Mouse (Mus musculus): ENCODE measurements around the gene Ube2k. TPM values are rescaled to one million over a fixed set of nuclear protein-coding genes. Genes with fewer than 3 reads are reported as not detected.

Ube2k gene
- polyA plus RNA-seq, 1 experiment = 105 TPM

GRCm38 (mm10) chr5:65586291-65586690, 49.3 kb downstream of the Ube2k start:
- no peak for DNase-seq (ENCODE audit: low read depth)
- TF ChIP-seq POLR2A (IDR thresholded peaks at IDR 0.05; ENCODE audit: borderline replicate concordance, extremely low read depth, insufficient read depth, insufficient read length, poor library complexity, severe bottlenecking) (no peak), CTCF (IDR thresholded peaks at IDR 0.05; ENCODE audit: borderline replicate concordance, extremely low read depth, insufficient read depth, insufficient read length) (no peak)

- TF ChIP-seq CTCF (IDR thresholded peaks at IDR 0.05; ENCODE audit: borderline replicate concordance, extremely low read depth, insufficient read depth, insufficient read length) (no peak), POLR2A (IDR thresholded peaks at IDR 0.05; ENCODE audit: borderline replicate concordance, extremely low read depth, insufficient read depth, insufficient read length, poor library complexity, severe bottlenecking) (no peak)
- no peak for DNase-seq (ENCODE audit: low read depth)
Observed at GRCm38 (mm10) chr5:65590199-65590598, 53.2 kb downstream of the Ube2k start.

- TF ChIP-seq POLR2A (IDR thresholded peaks at IDR 0.05; ENCODE audit: borderline replicate concordance, extremely low read depth, insufficient read depth, insufficient read length, poor library complexity, severe bottlenecking) = no peak
- TF ChIP-seq CTCF (IDR thresholded peaks at IDR 0.05; ENCODE audit: borderline replicate concordance, extremely low read depth, insufficient read depth, insufficient read length) = no peak
- no peak for DNase-seq (ENCODE audit: low read depth)
Observed at GRCm38 (mm10) chr5:65592421-65592820, 55.4 kb downstream of the Ube2k start.

DNA sequence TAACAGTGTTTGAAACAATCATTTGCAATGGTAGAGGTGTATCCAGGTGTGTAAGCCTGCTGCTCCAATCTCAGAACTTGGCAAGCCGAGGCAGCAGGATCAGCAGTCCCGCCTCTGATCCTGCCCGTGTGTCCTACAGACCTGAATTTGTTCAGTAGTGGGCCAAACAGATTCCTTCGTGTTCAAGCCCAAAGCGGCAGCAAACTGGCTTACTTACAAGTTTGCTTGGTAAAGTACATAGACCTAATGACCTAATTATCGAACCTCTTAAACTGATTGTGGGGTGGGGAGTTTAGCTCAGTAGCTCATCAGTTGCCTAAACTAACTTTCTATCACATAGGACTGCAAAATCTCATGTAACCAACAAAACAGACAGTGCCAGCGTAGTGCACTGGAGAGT, 62.6 kb downstream of the Ube2k start:
- TF ChIP-seq CTCF (IDR thresholded peaks at IDR 0.05; ENCODE audit: borderline replicate concordance, extremely low read depth, insufficient read depth, insufficient read length) (no peak), POLR2A (IDR thresholded peaks at IDR 0.05; ENCODE audit: borderline replicate concordance, extremely low read depth, insufficient read depth, insufficient read length, poor library complexity, severe bottlenecking) (no peak)
- DNase-seq (ENCODE audit: low read depth) = no peak

DNA sequence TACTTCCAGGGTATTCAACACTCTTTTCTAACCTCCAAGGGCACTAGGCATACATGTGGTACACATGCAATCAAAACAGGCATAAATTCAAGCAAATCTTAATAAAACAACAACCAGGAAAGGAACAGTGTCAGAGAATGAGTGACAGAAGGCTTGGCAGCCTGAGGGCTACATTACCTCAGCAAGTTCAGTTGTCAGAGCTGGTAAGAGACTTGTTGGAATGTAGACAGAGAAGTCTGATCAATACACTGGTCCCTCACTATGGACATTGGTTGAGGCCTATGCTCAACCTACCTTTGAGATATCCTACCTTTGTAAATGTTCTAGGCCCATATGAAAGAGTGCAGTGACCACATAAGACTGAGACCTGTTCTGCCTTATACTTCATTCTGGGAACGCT, 69.8 kb downstream of the Ube2k start:
- TF ChIP-seq CTCF (IDR thresholded peaks at IDR 0.05; ENCODE audit: borderline replicate concordance, extremely low read depth, insufficient read depth, insufficient read length) = no peak
- no peak for TF ChIP-seq POLR2A (IDR thresholded peaks at IDR 0.05; ENCODE audit: borderline replicate concordance, extremely low read depth, insufficient read depth, insufficient read length, poor library complexity, severe bottlenecking)
- DNase-seq (ENCODE audit: low read depth) = no peak

DNA sequence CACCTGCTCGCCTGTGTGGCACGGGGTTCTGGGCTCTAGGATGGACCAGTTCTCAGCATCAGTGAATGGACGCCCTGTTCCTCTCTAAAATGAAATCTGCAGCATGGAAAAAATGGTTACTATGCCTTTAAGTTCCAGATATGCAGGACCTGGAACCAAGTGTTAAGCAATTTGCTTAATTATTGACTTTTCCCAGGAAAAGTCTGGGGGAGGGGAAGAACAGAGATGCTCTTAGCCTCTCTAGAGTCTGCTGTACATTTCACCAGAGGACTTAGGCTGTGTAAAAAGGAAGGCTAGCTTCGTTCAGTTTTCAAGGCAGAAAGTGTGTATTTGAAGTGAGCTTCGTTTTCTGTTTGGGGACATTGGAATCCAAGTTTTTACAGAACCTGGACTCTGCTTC, 72.7 kb downstream of the Ube2k start:
- no peak for DNase-seq (ENCODE audit: low read depth)
- TF ChIP-seq POLR2A (IDR thresholded peaks at IDR 0.05; ENCODE audit: borderline replicate concordance, extremely low read depth, insufficient read depth, insufficient read length, poor library complexity, severe bottlenecking) (no peak), CTCF (IDR thresholded peaks at IDR 0.05; ENCODE audit: borderline replicate concordance, extremely low read depth, insufficient read depth, insufficient read length) (no peak)

- DNase-seq (ENCODE audit: low read depth) = no peak
- no peak for TF ChIP-seq CTCF (IDR thresholded peaks at IDR 0.05; ENCODE audit: borderline replicate concordance, extremely low read depth, insufficient read depth, insufficient read length)
- TF ChIP-seq POLR2A (IDR thresholded peaks at IDR 0.05; ENCODE audit: borderline replicate concordance, extremely low read depth, insufficient read depth, insufficient read length, poor library complexity, severe bottlenecking) = no peak
Observed at GRCm38 (mm10) chr5:65610541-65610940, 73.5 kb downstream of the Ube2k start.

DNA sequence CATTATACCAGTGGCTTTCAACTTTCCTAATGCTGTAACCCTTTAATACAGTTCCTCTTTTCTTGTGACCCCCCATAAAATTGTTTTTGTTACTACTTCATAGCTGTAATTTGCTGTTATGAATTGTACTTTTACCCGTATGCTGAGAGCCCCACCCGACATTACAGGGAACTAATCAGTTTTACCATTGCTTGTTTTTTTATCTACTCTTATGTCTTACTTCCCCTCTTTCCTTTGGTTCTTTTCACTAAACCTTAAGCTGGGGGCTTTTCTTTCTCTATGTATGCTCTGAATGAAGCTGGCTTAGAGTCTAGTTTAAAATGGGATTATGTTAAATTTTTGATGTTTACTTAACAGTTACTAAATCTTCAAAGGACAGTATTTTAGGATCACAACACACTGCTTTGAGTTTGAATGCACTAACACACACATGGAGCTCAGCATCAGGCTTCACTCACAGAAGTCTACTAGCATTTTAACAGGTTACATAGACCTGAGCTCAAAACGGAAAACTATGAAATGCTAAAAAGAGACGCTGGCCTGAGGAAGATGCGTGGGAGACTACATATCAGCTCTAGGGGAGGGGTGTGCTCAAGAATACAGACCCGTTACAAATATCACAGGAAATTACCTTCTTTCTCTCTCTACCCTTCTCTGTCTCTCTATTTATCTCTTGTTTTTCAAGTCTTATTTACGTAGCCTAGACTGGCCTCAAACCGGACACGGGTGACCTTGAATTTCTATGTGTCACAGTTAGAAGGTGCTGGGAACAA, 76.3 kb downstream of the Ube2k start:
- no peak for TF ChIP-seq POLR2A (IDR thresholded peaks at IDR 0.05; ENCODE audit: borderline replicate concordance, extremely low read depth, insufficient read depth, insufficient read length, poor library complexity, severe bottlenecking)
- TF ChIP-seq CTCF (IDR thresholded peaks at IDR 0.05; ENCODE audit: borderline replicate concordance, extremely low read depth, insufficient read depth, insufficient read length) = no peak
- no peak for DNase-seq (ENCODE audit: low read depth)

- DNase-seq (ENCODE audit: low read depth) = no peak
- TF ChIP-seq POLR2A (IDR thresholded peaks at IDR 0.05; ENCODE audit: borderline replicate concordance, extremely low read depth, insufficient read depth, insufficient read length, poor library complexity, severe bottlenecking) = no peak
- no peak for TF ChIP-seq CTCF (IDR thresholded peaks at IDR 0.05; ENCODE audit: borderline replicate concordance, extremely low read depth, insufficient read depth, insufficient read length)
Observed at GRCm38 (mm10) chr5:65624340-65624739, 87.3 kb downstream of the Ube2k start.

- TF ChIP-seq CTCF (IDR thresholded peaks at IDR 0.05; ENCODE audit: borderline replicate concordance, extremely low read depth, insufficient read depth, insufficient read length) = no peak
- TF ChIP-seq POLR2A (IDR thresholded peaks at IDR 0.05; ENCODE audit: borderline replicate concordance, extremely low read depth, insufficient read depth, insufficient read length, poor library complexity, severe bottlenecking) = no peak
- DNase-seq (ENCODE audit: low read depth) = no peak
Observed at GRCm38 (mm10) chr5:65638896-65639295, 101.9 kb downstream of the Ube2k start.

Other genes starting within 250 kb of the Ube2k start
- gene Rfc1, start 201.6 kb upstream of the Ube2k start, polyA plus RNA-seq (2012; rRNA removed) = 20.1 and 21.0 TPM in 2 replicates
- gene Klb, start 188.9 kb upstream of the Ube2k start, polyA plus RNA-seq (2012; rRNA removed) = 0.13 and 0.14 TPM in 2 replicates
- gene Rpl9, start 145.8 kb upstream of the Ube2k start, polyA plus RNA-seq (2012; rRNA removed) = 765 and 780 TPM in 2 replicates
- 33.3 and 35.3 TPM in 2 replicates for gene Lias, start 145.7 kb upstream of the Ube2k start, polyA plus RNA-seq (2012; rRNA removed)
- gene Ugdh, start 101.3 kb upstream of the Ube2k start, polyA plus RNA-seq (2012; rRNA removed) = 39.2 and 40.0 TPM in 2 replicates
- not detected in 2 replicates for gene Gm43552, start 44.4 kb upstream of the Ube2k start, polyA plus RNA-seq (2012; rRNA removed)
- gene Smim14, start within 50 bp of the Ube2k start, polyA plus RNA-seq (2012; rRNA removed) = 118 and 119 TPM in 2 replicates
- 81.5 and 84.1 TPM in 2 replicates for gene Pds5a, start 161.0 kb downstream of the Ube2k start, polyA plus RNA-seq (2012; rRNA removed)
- gene N4bp2, start 226.3 kb downstream of the Ube2k start, polyA plus RNA-seq (2012; rRNA removed) = 30.2 and 31.4 TPM in 2 replicates

Measured in brain, embryonic 14.5 days (tissue).